Mouse (Mus musculus) E14TG2a.4 (cell line): ENCODE results near the gene Zfp292.

Source experiments
- CTCF ChIP-seq: conservative IDR thresholded peaks from 2 replicates; pipeline ENCODE4 v1.5.1; 2014; ENCODE audit warnings: low read length
- NANOG ChIP-seq: IDR thresholded peaks from 2 replicates; pipeline ENCODE4 v1.6.1; 2014; ENCODE audit warnings: borderline replicate concordance, low read length, mixed read lengths
- POU5F1 ChIP-seq: IDR thresholded peaks from 2 replicates; pipeline ENCODE4 v1.6.1; 2014; ENCODE audit warnings: low read length, borderline replicate concordance

DNA sequence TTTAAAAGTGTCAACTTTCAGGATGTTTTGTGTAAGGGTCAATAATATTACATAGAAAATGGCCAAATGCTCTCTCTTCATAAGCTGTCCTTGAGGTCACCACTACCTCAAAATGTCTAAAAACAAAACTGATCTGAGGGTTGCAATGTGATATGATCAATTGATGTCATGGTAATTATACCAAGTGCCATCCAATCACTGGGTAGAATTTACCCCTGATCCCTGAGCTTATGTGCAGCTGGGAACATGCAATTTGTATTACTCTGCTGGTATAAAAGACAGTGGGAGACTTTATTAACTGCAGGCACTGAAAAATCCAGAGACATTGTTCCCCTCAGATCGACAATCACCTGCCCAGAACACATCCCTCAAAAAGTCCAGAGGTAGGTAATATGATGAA, 10.7 kb upstream of the Zfp292 start, which contains the start of gene Cga:
- TF ChIP-seq CTCF (no peak), NANOG (no peak), POU5F1 (no peak)
